Mouse (Mus musculus) bone marrow, adult 2 months (tissue): Measurements from ENCODE around the gene Mccc1.

ENCODE experiments used
- CTCF ChIP-seq: fragments of 200-500 bp; IDR thresholded peaks from 2 replicates; pipeline ENCODE4 v1.5.1; 2011; ENCODE audit warnings: low read length, control low read depth; ENCODE audit not compliant: control insufficient read depth, insufficient read depth
- POLR2A ChIP-seq: fragments of 200-500 bp; IDR thresholded peaks from 2 replicates; pipeline ENCODE4 v1.6.1; 2011; ENCODE audit warnings: low read depth, mild to moderate bottlenecking, control low read depth, low read length, borderline replicate concordance; ENCODE audit not compliant: control insufficient read depth

DNA sequence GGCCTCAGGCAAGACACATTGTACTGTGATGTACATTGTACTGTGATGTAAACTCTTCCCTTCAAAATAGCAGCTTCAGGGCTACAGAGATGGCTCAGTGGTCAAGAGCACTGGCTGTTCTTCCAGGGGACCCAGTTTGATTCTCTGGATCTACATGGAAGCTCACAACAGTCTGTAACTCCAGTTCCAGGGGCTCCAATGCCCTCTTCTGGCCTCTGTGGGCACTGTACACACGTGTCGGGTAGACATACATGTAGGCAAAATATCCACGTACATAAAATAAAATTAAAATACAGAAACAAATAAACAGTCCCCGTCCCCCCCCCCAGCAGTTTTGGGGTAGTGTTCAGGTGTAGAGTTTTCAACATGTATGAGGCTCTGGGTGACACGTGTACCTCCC lies 37.5 kb downstream of the Mccc1 start:
- peak; percentile 17; the same call in 1 of the 2 replicates for TF ChIP-seq CTCF
- no peak for TF ChIP-seq POLR2A
